ENCODE assay signal across 8 mouse cellular contexts in the genomic region with DNA sequence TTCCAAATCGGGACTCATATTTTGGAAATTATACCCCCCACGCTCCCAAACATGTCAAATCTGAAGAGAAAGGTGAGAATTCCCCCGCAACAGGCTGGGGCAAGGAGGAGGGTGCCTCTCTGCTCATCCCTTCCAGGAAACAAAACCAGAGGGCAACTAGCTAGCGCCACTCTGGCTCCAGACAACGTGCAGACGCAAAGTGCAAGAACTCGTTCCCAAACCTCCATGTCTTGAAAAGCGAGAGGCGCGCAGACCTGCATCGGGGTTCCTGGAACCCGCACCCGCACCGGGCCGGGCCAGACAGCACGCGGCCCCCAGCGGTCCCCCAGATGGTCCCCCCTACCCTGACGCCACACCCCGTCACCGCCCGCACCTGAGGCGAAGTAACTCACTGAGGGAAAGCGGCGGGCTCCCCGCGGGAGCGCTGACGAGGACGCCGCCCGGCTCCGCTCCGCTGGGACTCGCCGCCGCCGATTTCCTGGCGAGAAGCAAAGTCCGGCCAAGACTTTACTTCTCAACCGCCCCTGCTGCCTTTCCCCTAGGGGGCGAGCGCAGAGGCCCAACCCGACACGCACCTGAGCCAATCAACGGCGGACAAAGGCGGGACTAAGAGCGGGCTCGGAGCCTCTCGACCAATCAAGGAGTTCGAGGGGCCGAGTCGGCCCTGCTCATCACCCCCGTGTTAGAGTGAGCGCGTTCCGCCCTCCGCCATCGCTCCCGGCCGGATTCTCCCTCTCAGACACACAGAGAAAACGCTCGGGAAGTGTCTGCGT. TPM values are rescaled to one million over a fixed set of nuclear protein-coding genes. Genes with fewer than 3 reads are reported as not detected.
A peak's percentile ranks its signal among the peaks of the same experiment; 100 is the strongest.
DNase-seq lines count a peak whose midpoint lies in the region; ATAC-seq lines count a peak whose summit lies in the region.

A gene (minus strand): TSS at position 561 of the 773 bp plus-strand sequence.

- H3K9me3 ChIP-seq in heart, embryonic 13.5 days: no peaks in the 10 kb centered on the region
- H3K9me3 ChIP-seq in liver, embryonic 12.5 days (replicated peaks): no peaks in the 10 kb centered on the region
- H3K9me3 ChIP-seq in stomach, embryonic 15.5 days: no peaks in the 10 kb centered on the region

- H3K27ac ChIP-seq in brown adipose tissue, adult 24 weeks (replicated peaks; ENCODE audit: low read depth, low read length): peak within 1 kb of the TSS; percentile 91
- peak within 1 kb of the TSS; percentile 97 for H3K27ac ChIP-seq in heart, embryonic 13.5 days (replicated peaks)
- H3K27ac ChIP-seq in liver, embryonic 12.5 days: peak within 1 kb of the TSS; percentile 93
- peak within 1 kb of the TSS; percentile 99 for H3K27ac ChIP-seq in stomach, embryonic 15.5 days

- H3K9ac ChIP-seq in heart, embryonic 13.5 days: peak within 1 kb of the TSS; percentile 92
- peak within 1 kb of the TSS; percentile 82 for H3K9ac ChIP-seq in liver, embryonic 12.5 days
- peak within 1 kb of the TSS; percentile 67 for H3K9ac ChIP-seq in stomach, embryonic 15.5 days

- H3K27me3 ChIP-seq in heart, embryonic 13.5 days (replicated peaks): no peaks in the 10 kb centered on the region
- no peaks in the 10 kb centered on the region for H3K27me3 ChIP-seq in liver, embryonic 12.5 days (replicated peaks)
- no peaks in the 10 kb centered on the region for H3K27me3 ChIP-seq in stomach, embryonic 15.5 days (replicated peaks)

- H3K4me3 ChIP-seq in brown adipose tissue, adult 24 weeks (ENCODE audit: insufficient read depth, low read depth, low read length): peak within 1 kb of the TSS; percentile 78
- H3K4me3 ChIP-seq in heart, embryonic 13.5 days: peak within 1 kb of the TSS; percentile 77
- peak within 1 kb of the TSS; percentile 93 for H3K4me3 ChIP-seq in liver, embryonic 12.5 days
- H3K4me3 ChIP-seq in stomach, embryonic 15.5 days (replicated peaks): peak within 1 kb of the TSS; percentile 83

- under 1% methylated on average over 65 of the region's 65 CpGs for WGBS in heart, embryonic 13.5 days
- WGBS in liver, embryonic 12.5 days (ENCODE audit: insufficient replicate concordance): under 1% methylated on average over 65 of the region's 65 CpGs
- WGBS in stomach, embryonic 15.5 days: under 1% methylated on average over 65 of the region's 65 CpGs

- H3K4me1 ChIP-seq in brown adipose tissue, adult 24 weeks (ENCODE audit: control insufficient read depth, insufficient read depth, insufficient read length, low read length): peaks cover 26% of the 10 kb centered on the region
- peaks cover 52% of the 10 kb centered on the region for H3K4me1 ChIP-seq in heart, embryonic 13.5 days
- peaks cover 57% of the 10 kb centered on the region for H3K4me1 ChIP-seq in liver, embryonic 12.5 days
- H3K4me1 ChIP-seq in stomach, embryonic 15.5 days: peaks cover 29% of the 10 kb centered on the region

- ATAC-seq in heart, embryonic 13.5 days (ENCODE audit: extremely low read depth, insufficient number of reproducible peaks, low FRiP score, low TSS enrichment): peak; percentile 93
- ATAC-seq in liver, embryonic 12.5 days: peak; percentile 97
- peak; percentile 98 for ATAC-seq in stomach, embryonic 15.5 days (ENCODE audit: insufficient read depth, low FRiP score, low read depth)

- peak; percentile 98 for DNase-seq in CD4-positive, CD25-positive, alpha-beta regulatory T cell, adult 2 months (ENCODE audit: low read depth, low spot score)
- peak; percentile 65 for DNase-seq in fat pad, adult 2 months (ENCODE audit: extremely low read depth, low read depth, low spot score)
- DNase-seq in kidney, postnatal 10 days: peak; percentile 98
- DNase-seq in natural killer cell, adult 2 months (ENCODE audit: low spot score in 2 of 2): peak; percentile 95

- peaks cover 15% of the 10 kb centered on the region for H3K36me3 ChIP-seq in heart, embryonic 13.5 days
- H3K36me3 ChIP-seq in liver, embryonic 12.5 days: peaks cover 25% of the 10 kb centered on the region
- no peaks in the 10 kb centered on the region for H3K36me3 ChIP-seq in stomach, embryonic 15.5 days

- H3K4me2 ChIP-seq in heart, embryonic 13.5 days: peak within 1 kb of the TSS; percentile 97
- peak within 1 kb of the TSS; percentile 99 for H3K4me2 ChIP-seq in liver, embryonic 12.5 days
- peak within 1 kb of the TSS; percentile 91 for H3K4me2 ChIP-seq in stomach, embryonic 15.5 days

RNA-seq across cellular contexts. Expression of the gene that starts here (rescaled TPM):
- 6.6 and 7.0 TPM in 2 replicates for polyA plus RNA-seq in brown adipose tissue, adult 24 weeks (2012; ENCODE audit: insufficient read depth, insufficient read length, missing spikeins)
- 10.3 and 10.8 TPM in 2 replicates for polyA plus RNA-seq in heart, embryonic 13.5 days (2015; fragmentation: Nextera tagmentation; extraction: Ambion mirVana)
- 6.5 and 6.8 TPM in 2 replicates for polyA plus RNA-seq in liver, embryonic 12.5 days (2016; fragmentation: Nextera tagmentation; extraction: Ambion mirVana)
- 16.3 and 19.4 TPM in 2 replicates for polyA plus RNA-seq in stomach, embryonic 15.5 days (2015; fragmentation: Nextera tagmentation; extraction: Ambion mirVana)

Comparison
In these comparisons a context has a peak if more than half of its experiments do, and no peak if none do; other contexts are left out.
1. Peak in every context shown above with its lines: DNase-seq, ATAC-seq, H3K4me3 ChIP-seq and H3K27ac ChIP-seq.